Mouse (Mus musculus) myocyte (in vitro differentiated cells): ENCODE measurements at regions not wholly inside any gene's neighbourhood (a gene's known extent, or its start where the extent isn't known, plus 50 kb on each side); places are given as distances from the start of the nearest gene placed in this dataset.

Experiments
- H3K27me3 ChIP-seq: one replicate; pipeline ENCODE4 v1.6.1; 2011; ENCODE audit not compliant: control insufficient read depth, insufficient read depth, insufficient read length
- H3K36me3 ChIP-seq: one replicate; pipeline ENCODE4 v1.6.1; 2011; ENCODE audit not compliant: control insufficient read depth, insufficient read depth
- H3K4me2 ChIP-seq: one replicate; pipeline ENCODE4 v1.6.1; 2011; ENCODE audit warnings: low read depth, control low read depth
- H3K4me3 ChIP-seq: one replicate; pipeline ENCODE4 v1.5.1; 2011; ENCODE audit warnings: mild to moderate bottlenecking, control low read depth, moderate library complexity
- H3K79me2 ChIP-seq: one replicate; pipeline ENCODE4 v1.6.1; 2011; ENCODE audit not compliant: control insufficient read depth, insufficient read depth
- H3ac ChIP-seq: one replicate; pipeline ENCODE4 v1.6.1; 2011; ENCODE audit not compliant: control insufficient read depth, insufficient read length
- CEBPB ChIP-seq: IDR thresholded peaks from 2 replicates; pipeline ENCODE4 v1.6.1; 2011; ENCODE audit warnings: mild to moderate bottlenecking, moderate library complexity; ENCODE audit not compliant: poor library complexity, insufficient read depth, severe bottlenecking
- E2F4 ChIP-seq: IDR thresholded peaks from one replicate; pipeline ENCODE4 v1.6.1; 2011; ENCODE audit warnings: mild to moderate bottlenecking, control low read depth, moderate library complexity; ENCODE audit not compliant: insufficient read depth
- MAX ChIP-seq: IDR thresholded peaks from one replicate; pipeline ENCODE4 v1.6.1; 2011; ENCODE audit warnings: low read depth, mild to moderate bottlenecking, control low read depth
- MYOD1 ChIP-seq, 3 experiments: IDR thresholded peaks; one replicate each; pipeline ENCODE4 v1.6.1; 2011; ENCODE audit warnings: control low read depth in 2 of 3, low read depth in 2 of 3, mild to moderate bottlenecking in 2 of 3, moderate library complexity in 1 of 3; ENCODE audit not compliant: insufficient read length in 2 of 3, control insufficient read depth in 1 of 3
- MYOG ChIP-seq, 3 experiments: IDR thresholded peaks; one replicate each; pipeline ENCODE4 v1.6.1; 2011; ENCODE audit warnings: control low read depth in 2 of 3, low read depth in 2 of 3, mild to moderate bottlenecking in 2 of 3; ENCODE audit not compliant: insufficient read length in 2 of 3, control insufficient read depth in 1 of 3, insufficient read depth in 1 of 3
- POLR2A ChIP-seq: IDR thresholded peaks from one replicate; pipeline ENCODE4 v1.6.1; 2011; ENCODE audit warnings: low read depth, mild to moderate bottlenecking, control low read depth, moderate library complexity; ENCODE audit not compliant: insufficient read length
- POLR2AphosphoS2 ChIP-seq: IDR thresholded peaks from one replicate; pipeline ENCODE4 v1.6.1; 2011; ENCODE audit warnings: low read depth, control low read depth; ENCODE audit not compliant: insufficient read length
- REST ChIP-seq: IDR thresholded peaks from one replicate; pipeline ENCODE4 v1.6.1; 2011; ENCODE audit warnings: mild to moderate bottlenecking, control low read depth, moderate library complexity; ENCODE audit not compliant: insufficient read depth, insufficient read length
- SRF ChIP-seq: IDR thresholded peaks from one replicate; pipeline ENCODE4 v1.6.1; 2011; ENCODE audit warnings: low read depth; ENCODE audit not compliant: control insufficient read depth, insufficient read length
- TCF12 ChIP-seq: IDR thresholded peaks from one replicate; pipeline ENCODE4 v1.6.1; 2011; ENCODE audit warnings: mild to moderate bottlenecking, control low read depth; ENCODE audit not compliant: poor library complexity, insufficient read depth, severe bottlenecking
- TCF3 ChIP-seq: IDR thresholded peaks from one replicate; pipeline ENCODE4 v1.6.1; 2011; ENCODE audit warnings: low read depth, control low read depth; ENCODE audit not compliant: insufficient read length
- USF1 ChIP-seq: IDR thresholded peaks from one replicate; pipeline ENCODE4 v1.6.1; 2011; ENCODE audit warnings: low read depth, mild to moderate bottlenecking, control low read depth, moderate library complexity

GRCm38 (mm10) chr14:80722766-80723531 lies 739.1 kb downstream of the Olfm4 start:
- no peaks in the 10 kb centered on the region for H3K36me3 ChIP-seq
- TF ChIP-seq REST, result no peak
- TF ChIP-seq MAX, result no peak
- no peak for TF ChIP-seq MYOD1 (IDR thresholded peaks at IDR 0.05; ENCODE audit: control insufficient read depth in 1 of 3, insufficient read length in 2 of 3, low read depth in 2 of 3)
- no peak for TF ChIP-seq E2F4
- no peak for TF ChIP-seq POLR2A
- no peak for TF ChIP-seq USF1
- no peak for TF ChIP-seq TCF12
- no peak for TF ChIP-seq MYOG (IDR thresholded peaks at IDR 0.05; ENCODE audit: control insufficient read depth in 1 of 3, insufficient read depth in 1 of 3, insufficient read length in 2 of 3, low read depth in 2 of 3)
- TF ChIP-seq POLR2AphosphoS2, result no peak
- TF ChIP-seq SRF, result no peak
- TF ChIP-seq CEBPB, result no peak
- no peak for TF ChIP-seq TCF3
- H3ac ChIP-seq, result no peak overlapping the region
- H3K4me2 ChIP-seq, result no peak overlapping the region
- H3K27me3 ChIP-seq, result no peaks in the 10 kb centered on the region
- no peak overlapping the region for H3K4me3 ChIP-seq
- no peaks in the 10 kb centered on the region for H3K79me2 ChIP-seq

DNA sequence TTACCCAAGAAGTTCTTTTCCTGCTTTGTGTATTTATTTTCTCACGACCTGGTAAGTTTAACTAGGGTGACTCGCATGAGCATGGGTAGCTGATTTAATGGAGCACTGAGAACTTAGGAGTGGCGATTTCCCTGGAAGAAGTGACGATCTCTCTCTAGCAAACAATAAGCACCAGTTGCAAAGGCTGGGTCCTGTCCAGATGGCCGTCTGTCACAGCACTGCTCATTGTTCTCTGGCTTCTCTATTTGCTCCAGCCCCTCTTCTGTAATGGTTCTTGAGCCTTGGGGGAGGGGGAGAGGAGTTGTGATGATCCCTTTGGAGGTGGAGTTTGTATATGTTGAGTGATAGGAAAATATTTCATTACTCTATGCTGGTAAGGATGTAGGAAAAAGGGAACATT lies 747.3 kb downstream of the Olfm4 start:
- Histone ChIP-seq H3K4me2 (no peak overlapping the region), H3ac (no peak overlapping the region), H3K27me3 (no peaks in the 10 kb centered on the region), H3K79me2 (no peaks in the 10 kb centered on the region), H3K4me3 (no peak overlapping the region), H3K36me3 (no peaks in the 10 kb centered on the region)
- no peak for TF ChIP-seq USF1
- no peak for TF ChIP-seq SRF
- TF ChIP-seq TCF12, result no peak
- no peak for TF ChIP-seq POLR2AphosphoS2
- TF ChIP-seq REST, result no peak
- TF ChIP-seq E2F4, result no peak
- no peak for TF ChIP-seq CEBPB
- TF ChIP-seq MAX, result no peak
- TF ChIP-seq TCF3, result no peak
- no peak for TF ChIP-seq POLR2A
- no peak for TF ChIP-seq MYOD1 (IDR thresholded peaks at IDR 0.05; ENCODE audit: control insufficient read depth in 1 of 3, insufficient read length in 2 of 3, low read depth in 2 of 3)
- TF ChIP-seq MYOG (IDR thresholded peaks at IDR 0.05; ENCODE audit: control insufficient read depth in 1 of 3, insufficient read depth in 1 of 3, insufficient read length in 2 of 3, low read depth in 2 of 3), result no peak
